Mouse (Mus musculus): ENCODE data around the gene Ftsj1.

Ftsj1 gene

GRCm38 (mm10) chrX:8218114-8218513 is 34.1 kb downstream of the Ftsj1 start:
- no peak for DNase-seq (ENCODE audit: extremely low spot score)

- DNase-seq (ENCODE audit: extremely low spot score), result no peak
Observed at GRCm38 (mm10) chrX:8217383-8217782, 34.8 kb downstream of the Ftsj1 start.

DNA sequence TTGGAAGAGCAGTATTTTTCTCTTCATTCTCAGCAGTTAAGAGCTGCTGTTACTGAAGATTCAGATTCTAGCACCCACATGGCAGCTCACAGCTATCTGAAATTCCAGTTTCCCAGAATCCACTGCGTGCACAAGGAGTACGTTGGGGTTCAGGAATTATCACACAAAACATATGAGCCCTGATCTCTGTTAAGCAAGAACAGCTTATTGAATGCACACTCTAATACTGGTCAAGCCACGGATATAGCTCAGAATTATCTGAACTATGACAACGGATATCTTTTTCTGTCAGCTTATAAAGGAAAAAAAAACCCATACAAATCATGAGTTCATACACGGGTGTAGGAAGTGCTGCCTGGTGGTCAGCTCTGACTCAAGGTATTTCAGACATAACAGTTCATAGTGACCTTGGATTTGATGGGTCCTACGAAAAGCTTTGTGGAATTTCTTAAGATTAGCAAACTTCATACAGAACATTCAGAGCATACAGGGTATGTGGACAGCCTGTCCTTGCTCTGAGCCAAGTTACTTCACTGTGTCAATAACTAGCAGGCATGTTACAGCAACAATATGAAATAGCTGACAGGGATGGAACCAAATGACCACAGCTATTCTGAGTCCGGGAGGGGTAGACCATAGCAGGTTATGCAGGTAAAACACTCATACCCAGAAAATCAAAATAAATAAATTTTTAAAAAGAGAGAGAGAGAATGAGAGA is 40.6 kb downstream of the Ftsj1 start:
- DNase-seq (ENCODE audit: extremely low spot score), result no peak

DNA sequence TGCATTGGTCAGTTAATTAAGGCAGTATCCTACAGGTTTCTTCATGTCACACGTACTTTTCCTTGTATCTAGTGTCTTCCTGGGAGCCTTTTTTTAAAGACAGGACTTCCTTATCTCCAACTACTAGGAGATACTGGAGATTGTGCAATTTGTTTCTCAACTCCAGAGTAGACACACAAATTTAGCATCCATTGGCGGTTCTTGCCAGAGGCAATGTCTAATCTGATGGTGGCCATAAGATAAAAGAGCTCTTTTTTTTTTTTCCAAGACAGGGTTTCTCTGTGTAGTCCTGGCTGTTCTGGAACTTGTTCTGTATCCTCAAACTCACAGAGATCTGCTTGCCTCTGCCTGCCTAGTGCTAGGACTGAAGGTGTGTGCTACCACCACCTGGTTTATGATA is 42.5 kb downstream of the Ftsj1 start:
- DNase-seq (ENCODE audit: extremely low spot score), result no peak

GRCm38 (mm10) chrX:8207224-8207623 is 45.0 kb downstream of the Ftsj1 start:
- DNase-seq (ENCODE audit: extremely low spot score), result no peak

- no peak for DNase-seq (ENCODE audit: extremely low spot score)
Observed at GRCm38 (mm10) chrX:8206694-8207197, 45.5 kb downstream of the Ftsj1 start.

DNA sequence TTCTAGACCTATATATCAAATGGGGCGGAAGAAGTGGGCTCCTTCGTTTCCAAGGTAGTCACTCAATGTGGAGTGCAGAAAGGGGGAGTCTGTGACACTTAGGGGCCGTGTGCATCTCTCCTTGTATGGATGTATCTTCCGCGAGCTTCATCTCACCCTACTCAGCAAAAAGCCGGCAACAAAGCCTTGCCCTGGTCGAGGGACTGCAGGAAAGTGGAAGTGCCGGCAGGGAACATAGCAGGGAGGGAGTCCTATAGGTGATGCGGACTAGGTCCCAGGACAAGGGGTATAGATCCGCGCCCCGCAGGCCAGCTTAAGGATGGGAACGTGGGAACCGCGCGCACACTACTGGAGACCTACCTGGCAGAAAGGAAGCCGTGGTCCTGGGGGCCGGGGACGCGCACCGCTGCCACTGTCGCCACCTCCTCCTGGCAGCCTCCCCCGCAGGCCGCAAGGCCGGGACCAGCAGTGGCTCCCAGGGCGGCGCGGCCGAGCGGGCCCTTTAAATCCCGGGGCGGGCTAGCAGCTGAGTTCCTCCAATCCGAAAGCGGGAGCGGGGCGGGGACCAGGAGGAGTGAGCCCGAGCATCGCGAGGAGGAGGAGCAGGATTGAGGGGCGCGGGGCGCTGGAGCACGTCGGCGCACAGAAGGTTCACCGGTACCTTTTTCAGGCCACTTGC is 46.1 kb downstream of the Ftsj1 start, which contains the start of gene Porcn:
TSS of gene Porcn (minus strand) at position 511 of the 679 bp plus-strand sequence.
- DNase-seq (ENCODE audit: extremely low spot score), result peak; percentile 77

GRCm38 (mm10) chrX:8205551-8205950 is 46.7 kb downstream of the Ftsj1 start:
- no peak for DNase-seq (ENCODE audit: extremely low spot score)

DNA sequence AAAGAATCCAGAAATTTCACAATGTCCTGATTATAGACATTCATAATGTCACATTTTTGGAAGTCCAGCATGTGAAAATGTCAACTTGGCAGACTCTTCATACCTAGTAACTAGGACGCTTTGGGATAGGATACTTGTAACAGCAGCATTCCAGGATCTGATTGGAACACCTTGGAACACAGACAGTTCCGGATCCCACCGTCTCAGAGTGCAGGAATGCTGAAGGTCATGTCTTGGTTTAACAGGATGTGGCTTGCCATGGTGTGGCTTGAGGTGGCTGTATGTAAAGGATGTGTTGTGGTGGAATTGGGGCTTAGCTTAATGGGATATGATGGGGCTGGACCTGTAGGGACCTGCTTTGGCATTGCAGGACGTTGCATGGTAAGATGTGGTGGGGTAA is 47.1 kb downstream of the Ftsj1 start:
- no peak for DNase-seq (ENCODE audit: extremely low spot score)

DNA sequence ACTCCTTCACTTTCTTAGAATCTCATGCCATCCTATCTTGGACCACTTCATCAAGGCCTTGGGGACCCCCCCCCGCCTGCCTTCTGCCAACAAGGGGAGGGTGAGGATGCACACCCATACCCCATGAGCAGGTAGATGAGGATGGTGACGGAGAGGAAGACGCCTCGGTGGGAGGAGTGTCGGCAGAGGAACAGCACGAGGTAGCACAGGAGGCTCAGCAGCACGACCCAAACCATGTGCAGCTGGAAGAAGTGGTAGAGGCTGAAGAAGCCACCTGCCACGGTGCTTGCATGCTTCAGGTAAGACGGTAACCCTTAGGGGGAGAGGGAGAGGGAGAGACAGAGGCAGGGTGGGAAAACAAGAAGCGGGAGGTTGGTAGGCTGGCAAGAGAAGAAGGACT is 48.1 kb downstream of the Ftsj1 start:
- no peak for DNase-seq (ENCODE audit: extremely low spot score)

DNA sequence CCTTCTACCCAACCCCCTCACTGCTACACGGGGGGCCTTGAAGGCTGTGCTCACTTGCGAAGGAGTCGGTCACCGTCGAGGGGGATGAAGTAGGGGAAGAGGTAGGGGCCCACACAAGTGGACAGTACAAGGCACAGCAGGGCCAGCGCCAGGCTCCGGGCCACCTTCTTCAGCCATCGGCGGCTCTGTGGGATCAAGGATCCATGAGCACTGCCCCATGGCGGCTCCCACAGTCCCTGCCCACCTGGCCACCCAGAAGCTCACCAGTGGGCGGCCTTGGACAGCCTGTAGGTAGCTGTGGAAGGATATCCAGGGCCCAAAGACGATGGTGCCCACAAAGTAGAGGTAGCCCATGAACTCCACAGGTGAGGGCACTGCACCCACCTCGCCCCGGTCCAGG is 49.1 kb downstream of the Ftsj1 start:
- no peak for DNase-seq (ENCODE audit: extremely low spot score)

DNA sequence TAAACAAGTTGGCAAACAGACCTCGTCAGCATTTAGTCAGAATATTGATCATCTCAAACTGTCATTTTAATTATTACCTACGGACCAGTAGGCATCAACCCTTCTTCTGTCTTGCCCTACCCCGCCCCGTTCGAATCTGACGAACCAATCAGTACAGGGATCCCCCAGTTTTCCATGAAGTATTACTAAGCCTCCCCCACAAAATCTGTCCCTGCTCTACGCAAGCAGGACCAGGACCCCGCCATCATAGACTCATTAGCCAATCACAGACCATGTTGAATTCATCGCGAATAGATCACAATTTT is 58.8 kb downstream of the Ftsj1 start, which contains the start of gene Ebp:
TSS of gene Ebp (minus strand) at position 94 of the 305 bp plus-strand sequence.
- DNase-seq (ENCODE audit: extremely low spot score), result no peak

DNA sequence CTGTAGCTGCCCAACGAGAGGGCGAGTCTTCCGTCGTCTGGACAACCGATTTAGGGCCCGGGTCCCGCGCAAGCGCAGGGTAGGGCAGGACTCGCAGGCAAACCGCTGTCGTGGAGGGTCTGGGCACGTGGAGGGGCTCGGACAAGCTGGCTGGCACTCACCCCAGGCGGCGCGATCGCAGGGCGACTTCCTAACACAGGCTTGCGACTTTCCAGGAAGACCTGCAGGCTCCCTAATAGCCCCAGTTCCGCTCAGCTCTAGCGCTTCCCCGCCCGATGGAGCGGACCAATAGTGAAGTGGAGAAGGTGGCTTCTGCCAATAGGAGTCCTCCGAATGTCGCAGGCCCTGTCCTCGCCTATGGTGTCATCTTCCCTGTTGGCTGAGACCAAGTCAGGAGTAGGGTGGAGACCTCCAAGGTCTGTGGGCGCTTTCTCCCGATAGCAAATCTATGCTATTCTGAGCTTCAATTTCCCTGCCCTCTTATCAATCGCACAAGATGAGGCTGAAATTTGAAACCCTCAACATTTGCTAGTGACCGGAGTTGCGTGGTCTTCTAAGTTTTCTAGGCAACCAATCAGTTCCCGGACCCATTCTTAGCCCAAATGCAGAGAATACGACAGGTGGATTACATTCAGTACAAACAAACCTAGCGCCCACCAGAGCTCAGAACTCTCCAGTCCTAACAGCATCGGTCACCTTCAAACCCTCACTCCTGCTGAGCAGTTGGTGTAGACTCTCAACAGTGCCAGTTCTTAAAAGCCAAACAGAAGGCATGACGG is 59.4 kb downstream of the Ftsj1 start:
- DNase-seq (ENCODE audit: extremely low spot score), result peak; percentile 79

- no peak for DNase-seq (ENCODE audit: extremely low spot score)
Observed at GRCm38 (mm10) chrX:8192126-8192639, 60.0 kb downstream of the Ftsj1 start.
